Mouse (Mus musculus) G1E (cell line): ENCODE results near the gene Ntn5.

Experiments used
- CTCF ChIP-seq: IDR thresholded peaks from 2 replicates; pipeline ENCODE4 v1.5.1; 2012; ENCODE audit warnings: low read depth, low read length, inconsistent platforms, mixed read lengths
- TAL1 ChIP-seq: conservative IDR thresholded peaks from 2 replicates; pipeline ENCODE4 v1.6.1; 2012; ENCODE audit warnings: low read depth, low read length, inconsistent platforms, mixed read lengths

GRCm38 (mm10) chr7:45723301-45723700 is 39.5 kb downstream of the Ntn5 start:
- no peak for TF ChIP-seq CTCF
- TF ChIP-seq TAL1, result no peak
